Mouse (Mus musculus): ENCODE data around the gene Stk38.

- TF ChIP-seq POLR2A (IDR thresholded peaks at IDR 0.05; ENCODE audit: borderline replicate concordance, extremely low read depth, low read depth, low read length) (no peak), CTCF (IDR thresholded peaks at IDR 0.05; ENCODE audit: insufficient read depth, low read length) (no peak)
These were observed 6.4 kb upstream of the Stk38 start for GRCm38 (mm10) chr17:29014235-29014634.
